Mouse (Mus musculus) left cerebral cortex, postnatal 4 days (tissue): Measurements from ENCODE around the gene BC048403. TPM values are rescaled to one million over a fixed set of nuclear protein-coding genes. Genes with fewer than 3 reads are reported as not detected.

ENCODE experiments used
- total RNA-seq, 2 experiments: library from RNA; stranded (reverse); gene quantifications; 2 replicates each; pipeline ENCODE4 v1.2.3; 2021

BC048403 gene
- total RNA-seq, 2 experiments from 2014 or later = 6.3 to 6.5 TPM

Other genes with a start within 250 kb of the BC048403 start
- gene Tbk1, start 153.2 kb upstream of the BC048403 start, total RNA-seq = 10 to 100 TPM; 36.4 to 37.2 TPM
- 10 to 100 TPM; 75.3 to 75.5 TPM for gene Xpot, start 113.6 kb upstream of the BC048403 start, total RNA-seq
- gene D930020B18Rik, start 98.3 kb upstream of the BC048403 start, total RNA-seq = under 1 TPM; 0.32 to 0.93 TPM